In genomic region chr17:3023426-3023825, GRCm38 (mm10) we compare ENCODE assay signal across 29 mouse cellular contexts.
DNase-seq lines count a peak whose midpoint lies in the region; ATAC-seq lines count a peak whose summit lies in the region.
"Had no signal": no experiment of that assay in that cellular context is flagged by ENCODE, and none has a peak within 500 bp of the region (broad histone marks: within the 10 kb centered on the region; RNA-seq: fewer than 3 reads in every experiment).

No protein-coding gene starts in this region.

- H3K4me2 ChIP-seq in liver, embryonic 11.5 days = no peak overlapping the region
- H3K4me2 ChIP-seq: embryonic facial prominence, embryonic 15.5 days; forebrain, embryonic 12.5 days; heart, embryonic 13.5 days; limb, embryonic 12.5 days; lung, embryonic 14.5 days; midbrain, embryonic 13.5 days had no signal

- no peaks in the 10 kb centered on the region for H3K36me3 ChIP-seq in heart, embryonic 10.5 days
- no peaks in the 10 kb centered on the region for H3K36me3 ChIP-seq in liver, embryonic 11.5 days (ENCODE audit: control insufficient read depth, insufficient read depth, low read length)
- H3K36me3 ChIP-seq: embryonic facial prominence, embryonic 10.5 days; embryonic facial prominence, embryonic 15.5 days; forebrain, embryonic 12.5 days; G1E; heart, embryonic 13.5 days; limb, embryonic 12.5 days; midbrain, embryonic 13.5 days had no signal

- intact Hi-C loops in heart, postnatal 36 days (cut with DNase I) = no loop called here

- H3K4me1 ChIP-seq in heart, embryonic 10.5 days = no peaks in the 10 kb centered on the region
- no peaks in the 10 kb centered on the region for H3K4me1 ChIP-seq in liver, embryonic 11.5 days (replicated peaks; ENCODE audit: control insufficient read depth, insufficient read depth, low read length)
- H3K4me1 ChIP-seq: embryonic facial prominence, embryonic 10.5 days; embryonic facial prominence, embryonic 15.5 days; forebrain, embryonic 12.5 days; heart, embryonic 13.5 days; limb, embryonic 12.5 days; midbrain, embryonic 13.5 days had no signal

- no peak for ATAC-seq in liver, embryonic 11.5 days (replicated peaks; ENCODE audit: low FRiP score)
- no peak for ATAC-seq in megakaryocyte-erythroid progenitor cell, adult 5-6 weeks (replicated peaks; ENCODE audit: low FRiP score, low TSS enrichment, poor library complexity, severe bottlenecking)
- ATAC-seq: activated CD4-positive, CD25-positive, alpha-beta regulatory T cell, adult 4 months had no signal

- H3K9ac ChIP-seq in liver, embryonic 11.5 days (ENCODE audit: low read depth, low read length) = no peak overlapping the region
- H3K9ac ChIP-seq: embryonic facial prominence, embryonic 15.5 days; forebrain, embryonic 12.5 days; heart, embryonic 13.5 days; limb, embryonic 12.5 days; liver, embryonic 14.5 days; lung, embryonic 14.5 days; midbrain, embryonic 13.5 days had no signal

- 80% methylated on average over 1 of the region's 1 CpGs for WGBS in heart, embryonic 10.5 days
- WGBS in liver, embryonic 11.5 days = 93% methylated on average over 1 of the region's 1 CpGs

- H3K27ac ChIP-seq in heart, embryonic 10.5 days = no peak overlapping the region
- H3K27ac ChIP-seq in liver, embryonic 11.5 days (ENCODE audit: low read depth, low read length) = no peak overlapping the region
- H3K27ac ChIP-seq: embryonic facial prominence, embryonic 10.5 days; embryonic facial prominence, embryonic 15.5 days; forebrain, embryonic 12.5 days; heart, embryonic 13.5 days; hindbrain, postnatal 0 days; limb, embryonic 12.5 days; liver, embryonic 14.5 days; midbrain, embryonic 13.5 days had no signal

- no peak overlapping the region for H3K4me3 ChIP-seq in heart, embryonic 10.5 days
- no peak overlapping the region for H3K4me3 ChIP-seq in liver, embryonic 11.5 days (ENCODE audit: low read depth, low read length)
- H3K4me3 ChIP-seq: embryonic facial prominence, embryonic 10.5 days; embryonic facial prominence, embryonic 15.5 days; forebrain, embryonic 12.5 days; heart, embryonic 13.5 days; limb, embryonic 12.5 days; midbrain, embryonic 13.5 days had no signal

- DNase-seq in heart, embryonic 10.5 days (ENCODE audit: low spot score) = peak; percentile 62
- no peak for DNase-seq in heart, postnatal 36 days
- peak; percentile 1 for DNase-seq in ovary, postnatal 36 days (ENCODE audit: low spot score)
- DNase-seq in ovary, postnatal 10 days (ENCODE audit: low spot score) = no peak
- peak; percentile 3 for DNase-seq in R1 (ENCODE audit: low read depth, low spot score)
- DNase-seq in liver, embryonic 11.5 days (ENCODE audit: low spot score) = peak; percentile 28
- no peak for DNase-seq in B cell, adult 2 months
- DNase-seq: adrenal gland, adult 2 months; adrenal gland, postnatal 36 days; cerebellum, adult 2 months; cerebellum, postnatal 14 days; gastrocnemius, postnatal 14 days; kidney, adult 9 months; kidney, postnatal 14 days; lung, embryonic 14.5 days; lung, postnatal 14 days; right cerebral cortex, adult 18-20 months; spleen, adult 18-20 months had no signal

- no peaks in the 10 kb centered on the region for H3K27me3 ChIP-seq in heart, embryonic 10.5 days (ENCODE audit: insufficient read depth, poor library complexity, severe bottlenecking)
- no peaks in the 10 kb centered on the region for H3K27me3 ChIP-seq in liver, embryonic 11.5 days (replicated peaks; ENCODE audit: control insufficient read depth, insufficient read depth, low read length)
- H3K27me3 ChIP-seq: embryonic facial prominence, embryonic 15.5 days; forebrain, embryonic 12.5 days; heart, embryonic 13.5 days; limb, embryonic 12.5 days; midbrain, embryonic 13.5 days had no signal

- peaks cover 83% of the 10 kb centered on the region for H3K9me3 ChIP-seq in heart, embryonic 10.5 days
- H3K9me3 ChIP-seq in liver, embryonic 11.5 days (ENCODE audit: control insufficient read depth, low read length) = peaks cover 41% of the 10 kb centered on the region

Comparison
In these comparisons a context has a peak if more than half of its experiments do, and no peak if none do; other contexts are left out.
1. DNase-seq: peak in heart, embryonic 10.5 days (single experiment), ovary, postnatal 36 days (single experiment), R1 (single experiment) and liver, embryonic 11.5 days (single experiment); none in heart, postnatal 36 days (0 of 2), ovary, postnatal 10 days (single experiment) and B cell, adult 2 months (0 of 2).